7 mouse cellular contexts compared by ENCODE assay signal in the genomic region with DNA sequence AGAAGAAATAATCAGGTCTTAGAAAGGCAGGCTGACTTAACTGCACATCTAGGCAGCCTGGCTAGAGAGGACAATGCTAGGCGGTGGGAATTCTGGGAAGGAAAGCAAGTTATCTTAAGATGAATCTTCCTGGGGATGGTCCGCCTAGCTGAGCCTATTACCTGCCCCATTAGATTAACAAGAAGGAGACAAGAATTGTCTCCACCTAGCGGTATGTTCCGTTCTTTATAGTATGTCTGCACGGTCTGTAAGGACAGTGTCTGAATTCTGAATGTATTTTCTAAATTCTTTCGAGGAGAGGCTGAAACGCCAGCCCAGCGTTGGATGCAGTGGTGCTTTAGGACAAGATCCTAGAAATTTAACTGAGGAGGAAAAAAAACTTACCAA. TPM values are rescaled to one million over a fixed set of nuclear protein-coding genes. Genes with fewer than 3 reads are reported as not detected.
DNase-seq lines count a peak whose midpoint lies in the region; ATAC-seq and TF ChIP-seq lines count a peak whose summit lies in the region.

No protein-coding gene starts in this region.

- H3K4me3 ChIP-seq in G1E (ENCODE audit: low read depth, low read length) = no peak overlapping the region
- no peak overlapping the region for H3K4me3 ChIP-seq in limb, embryonic 15.5 days

- 0 out of 2 replicates have a peak overlapping the region, but pooled peaks have one; percentile 5 for H3K4me2 ChIP-seq in limb, embryonic 15.5 days

- no peak overlapping the region for H3K9ac ChIP-seq in limb, embryonic 15.5 days

- no peaks in the 10 kb centered on the region for H3K9me3 ChIP-seq in G1E (replicated peaks)
- H3K9me3 ChIP-seq in limb, embryonic 15.5 days = no peaks in the 10 kb centered on the region

- no peaks in the 10 kb centered on the region for H3K36me3 ChIP-seq in G1E (replicated peaks)
- H3K36me3 ChIP-seq in limb, embryonic 15.5 days = no peaks in the 10 kb centered on the region

- H3K27ac ChIP-seq in limb, embryonic 15.5 days = peak overlapping the region; percentile 34; the same call in 1 of the 2 replicates

- peak; percentile 63 for DNase-seq in kidney, adult 9 months
- DNase-seq in kidney, adult 8-10 months = no peak
- no peak for DNase-seq in G1E (ENCODE audit: low spot score)
- DNase-seq in brain, embryonic 18.5 days (ENCODE audit: low read depth, low spot score) = peak; percentile 16
- DNase-seq in natural killer cell, adult 2 months (ENCODE audit: low spot score in 2 of 2) = no peak
- no peak for DNase-seq in left cerebral cortex, postnatal 10 days (ENCODE audit: extremely low spot score in 1 of 2, low spot score in 2 of 2)

- intact Hi-C loops in left cerebral cortex, postnatal 10 days (cut with DNase I) = loop anchor here (10.0 kb wide), 1 partner anchor 450 kb away; no protein-coding TSS in a partner anchor

- peaks cover 19% of the 10 kb centered on the region for H3K27me3 ChIP-seq in G1E (ENCODE audit: insufficient read depth, low read length)
- H3K27me3 ChIP-seq in limb, embryonic 15.5 days = no peaks in the 10 kb centered on the region

- 62% methylated on average over 8 of the region's 8 CpGs for whole genome bisulfite sequencing in limb, embryonic 15.5 days

- peaks cover 14% of the 10 kb centered on the region for H3K4me1 ChIP-seq in G1E (ENCODE audit: insufficient read depth, low read depth, low read length)
- peaks cover 6% of the 10 kb centered on the region; the same call in 1 of the 2 replicates for H3K4me1 ChIP-seq in limb, embryonic 15.5 days

- ATAC-seq in G1E (ENCODE audit: extremely low read depth, insufficient number of reproducible peaks, low FRiP score, poor library complexity, severe bottlenecking) = peak; percentile 40
- no peak for ATAC-seq in limb, embryonic 15.5 days (ENCODE audit: insufficient number of reproducible peaks, low FRiP score, low TSS enrichment, low read depth)

- no peak for TF ChIP-seq CTCF in G1E (IDR thresholded peaks at IDR 0.05; ENCODE audit: low read depth, low read length)

RNA-seq across cellular contexts. Expression of gene D10Wsu102e, which starts 5.7 kb away (rescaled TPM):
- 5.5 TPM in 2 replicates for total RNA-seq in G1E (2014; fragmentation: Nextera tagmentation)
- 2.0 and 2.3 TPM in 2 replicates for total RNA-seq in G1E (2017)
- 0.54 and 0.67 TPM in 2 replicates for polyA plus RNA-seq in G1E (2012)
- polyA plus RNA-seq in limb, embryonic 15.5 days (2015; fragmentation: Nextera tagmentation; extraction: Ambion mirVana) = 0.51 and 0.54 TPM in 2 replicates
- 1 to 10 TPM; 2.8 to 3.3 TPM for total RNA-seq in left cerebral cortex, postnatal 10 days (2021)

RNA-seq across cellular contexts. Expression of gene Slc41a2, which starts 16.6 kb away (rescaled TPM):
- total RNA-seq in G1E (2014; fragmentation: Nextera tagmentation) (not detected in 2 replicates), G1E (2017) (0.05 TPM in 1 of 2 replicates, not detected in the other)
- not detected in 2 replicates for polyA plus RNA-seq in G1E (2012)
- polyA plus RNA-seq in limb, embryonic 15.5 days (2015; fragmentation: Nextera tagmentation; extraction: Ambion mirVana) = 1.7 and 2.2 TPM in 2 replicates
- 10 to 100 TPM; 35.6 to 37.7 TPM for total RNA-seq in left cerebral cortex, postnatal 10 days (2021)

Comparison
In these comparisons a context has a peak if more than half of its experiments do, and no peak if none do; other contexts are left out.
1. DNase-seq: peak in kidney, adult 9 months (single experiment) and brain, embryonic 18.5 days (single experiment); none in kidney, adult 8-10 months (0 of 2), G1E (single experiment), natural killer cell, adult 2 months (0 of 2) and left cerebral cortex, postnatal 10 days (0 of 2).
2. RNA of gene Slc41a2, which starts 16.6 kb away (total RNA-seq): 35.6 to 37.7 TPM in left cerebral cortex, postnatal 10 days; 0.05 TPM in G1E; every median in the first group is over 10 times any median in the second.